Mouse (Mus musculus): Measurements from ENCODE around the gene Igfbp6. TPM values are rescaled to one million over a fixed set of nuclear protein-coding genes. Genes with fewer than 3 reads are reported as not detected.

The Igfbp6 gene
- total RNA-seq (2018; cell fraction: chromatin; rRNA removed), result 1 to 10 TPM in 1 of 26 experiments, under 1 TPM in 2, not detected in 23; 0.74 to 9.4 (median 0.84) TPM
- 1 to 10 TPM in 4 of 26 experiments, under 1 TPM in 18, not detected in 4; 0.13 to 1.3 (median 0.49) TPM for total RNA-seq (2018; cell fraction: cytosol; rRNA removed)
- under 1 TPM in 7 of 26 experiments, not detected in 19; 0.50 to 0.86 (median 0.67) TPM for total RNA-seq (2018; cell fraction: nucleus; rRNA removed)
- polyA plus RNA-seq (2018), result not detected in 3 replicates

GRCm38 (mm10) chr15:102144274-102144711, at the start of gene Igfbp6:
Gene Igfbp6, plus strand, starts transcription at chr15:102144362.
- 54% methylated on average over 22 of the region's 22 CpGs for WGBS (ENCODE audit: missing documents)
- Histone ChIP-seq H3K27ac (no peak within 1 kb of the TSS), H3K36me3 (ENCODE audit: inconsistent target) (no peaks in the 10 kb centered on the region), H3K79me2 (ENCODE audit: inconsistent target) (no peaks in the 10 kb centered on the region), H3K4me3 (ENCODE audit: inconsistent target) (no peak within 1 kb of the TSS)

- Histone ChIP-seq H3K79me2 (ENCODE audit: inconsistent target) (no peaks in the 10 kb centered on the region), H3K27ac (no peak overlapping the region), H3K4me3 (ENCODE audit: inconsistent target) (no peak overlapping the region), H3K36me3 (ENCODE audit: inconsistent target) (peaks cover 55% of the 10 kb centered on the region)
- 85% methylated on average over 16 of the region's 16 CpGs for WGBS (ENCODE audit: missing documents)
Observed at GRCm38 (mm10) chr15:102094988-102095387, 49.2 kb upstream of the Igfbp6 start.

- H3K79me2 ChIP-seq (ENCODE audit: inconsistent target), result no peaks in the 10 kb centered on the region
- H3K27ac ChIP-seq, result no peak overlapping the region
- no peak overlapping the region for H3K4me3 ChIP-seq (ENCODE audit: inconsistent target)
- peaks cover 36% of the 10 kb centered on the region for H3K36me3 ChIP-seq (ENCODE audit: inconsistent target)
- 55% methylated on average over 6 of the region's 8 CpGs for WGBS (ENCODE audit: missing documents)
Observed at GRCm38 (mm10) chr15:102097147-102097915, 46.8 kb upstream of the Igfbp6 start.

GRCm38 (mm10) chr15:102097991-102098555, 46.1 kb upstream of the Igfbp6 start:
- H3K79me2 ChIP-seq (ENCODE audit: inconsistent target), result no peaks in the 10 kb centered on the region
- H3K36me3 ChIP-seq (ENCODE audit: inconsistent target), result peaks cover 28% of the 10 kb centered on the region
- 85% methylated on average over 5 of the region's 5 CpGs for WGBS (ENCODE audit: missing documents)
- no peak overlapping the region for H3K4me3 ChIP-seq (ENCODE audit: inconsistent target)
- no peak overlapping the region for H3K27ac ChIP-seq

- Histone ChIP-seq H3K4me3 (ENCODE audit: inconsistent target) (no peak overlapping the region), H3K79me2 (ENCODE audit: inconsistent target) (no peaks in the 10 kb centered on the region), H3K36me3 (ENCODE audit: inconsistent target) (peaks cover 17% of the 10 kb centered on the region), H3K27ac (no peak overlapping the region)
- 85% methylated on average over 5 of the region's 5 CpGs for WGBS (ENCODE audit: missing documents)
Observed at GRCm38 (mm10) chr15:102099260-102099659, 44.9 kb upstream of the Igfbp6 start.

- H3K36me3 ChIP-seq (ENCODE audit: inconsistent target), result peaks cover 11% of the 10 kb centered on the region; the same call in 1 of the 2 replicates
Observed at GRCm38 (mm10) chr15:102099771-102100160, 44.4 kb upstream of the Igfbp6 start.

GRCm38 (mm10) chr15:102100161-102100981, 43.8 kb upstream of the Igfbp6 start, which contains the start of gene Tns2:
Gene Tns2, plus strand, starts transcription at chr15:102100413.
- Histone ChIP-seq H3K27ac (no peak within 1 kb of the TSS), H3K79me2 (ENCODE audit: inconsistent target) (no peaks in the 10 kb centered on the region)
- WGBS (ENCODE audit: missing documents), result 2% methylated on average over 79 of the region's 82 CpGs

More at GRCm38 (mm10) chr15:102099771-102100160, 44.4 kb upstream of the Igfbp6 start:
- WGBS (ENCODE audit: missing documents), result 36% methylated on average over 7 of the region's 8 CpGs
- no peak overlapping the region for H3K27ac ChIP-seq
- H3K4me3 ChIP-seq (ENCODE audit: inconsistent target), result peak overlapping the region; percentile 23; the same call in 1 of the 2 replicates
- H3K79me2 ChIP-seq (ENCODE audit: inconsistent target), result no peaks in the 10 kb centered on the region

GRCm38 (mm10) chr15:102100996-102101671, 43.0 kb upstream of the Igfbp6 start:
- H3K4me3 ChIP-seq (ENCODE audit: inconsistent target), result no peak overlapping the region
- 67% methylated on average over 10 of the region's 10 CpGs for WGBS (ENCODE audit: missing documents)
- no peaks in the 10 kb centered on the region for H3K79me2 ChIP-seq (ENCODE audit: inconsistent target)
- peaks cover under 1% of the 10 kb centered on the region; the same call in 1 of the 2 replicates for H3K36me3 ChIP-seq (ENCODE audit: inconsistent target)
- H3K27ac ChIP-seq, result no peak overlapping the region

More at GRCm38 (mm10) chr15:102100161-102100981, 43.8 kb upstream of the Igfbp6 start, which contains the start of gene Tns2:
- peaks cover 6% of the 10 kb centered on the region; the same call in 1 of the 2 replicates for H3K36me3 ChIP-seq (ENCODE audit: inconsistent target)
- H3K4me3 ChIP-seq (ENCODE audit: inconsistent target), result peak within 1 kb of the TSS; percentile 23; the same call in 1 of the 2 replicates

GRCm38 (mm10) chr15:102101672-102102541, 42.3 kb upstream of the Igfbp6 start:
- no peak overlapping the region for H3K4me3 ChIP-seq (ENCODE audit: inconsistent target)
- H3K79me2 ChIP-seq (ENCODE audit: inconsistent target), result no peaks in the 10 kb centered on the region
- 70% methylated on average over 11 of the region's 11 CpGs for WGBS (ENCODE audit: missing documents)
- H3K27ac ChIP-seq, result no peak overlapping the region
- no peaks in the 10 kb centered on the region for H3K36me3 ChIP-seq (ENCODE audit: inconsistent target)

- H3K27ac ChIP-seq, result no peak overlapping the region
- no peaks in the 10 kb centered on the region for H3K79me2 ChIP-seq (ENCODE audit: inconsistent target)
- no peak overlapping the region for H3K4me3 ChIP-seq (ENCODE audit: inconsistent target)
- no peaks in the 10 kb centered on the region for H3K36me3 ChIP-seq (ENCODE audit: inconsistent target)
- WGBS (ENCODE audit: missing documents), result 74% methylated on average over 6 of the region's 6 CpGs
Observed at GRCm38 (mm10) chr15:102102548-102103121, 41.5 kb upstream of the Igfbp6 start.

GRCm38 (mm10) chr15:102103371-102103946, 40.7 kb upstream of the Igfbp6 start:
- H3K79me2 ChIP-seq (ENCODE audit: inconsistent target), result no peaks in the 10 kb centered on the region
- 94% methylated on average over 14 of the region's 14 CpGs for WGBS (ENCODE audit: missing documents)
- H3K36me3 ChIP-seq (ENCODE audit: inconsistent target), result no peaks in the 10 kb centered on the region
- no peak overlapping the region for H3K27ac ChIP-seq
- H3K4me3 ChIP-seq (ENCODE audit: inconsistent target), result no peak overlapping the region

GRCm38 (mm10) chr15:102103947-102104555, 40.1 kb upstream of the Igfbp6 start:
- Histone ChIP-seq H3K27ac (no peak overlapping the region), H3K79me2 (ENCODE audit: inconsistent target) (no peaks in the 10 kb centered on the region), H3K4me3 (ENCODE audit: inconsistent target) (no peak overlapping the region), H3K36me3 (ENCODE audit: inconsistent target) (no peaks in the 10 kb centered on the region)
- WGBS (ENCODE audit: missing documents), result 84% methylated on average over 12 of the region's 12 CpGs
